Mouse (Mus musculus) adipocyte (in vitro differentiated cells): ENCODE results near the gene Bsnd.

Experiments used
- DNase-seq: peaks from one replicate; pipeline ENCODE4 v3.0.0-alpha.2; 2016; ENCODE audit warnings: low spot score

The Bsnd gene

GRCm38 (mm10) chr4:106483215-106483727 lies 8.8 kb downstream of the Bsnd start:
- DNase-seq = no peak

- no peak for DNase-seq
These were observed 11.5 kb downstream of the Bsnd start for GRCm38 (mm10) chr4:106480545-106480944.

GRCm38 (mm10) chr4:106474241-106474640 lies 17.8 kb downstream of the Bsnd start:
- DNase-seq = peak; percentile 59

- peak; percentile 75 for DNase-seq
These were observed 19.7 kb downstream of the Bsnd start for GRCm38 (mm10) chr4:106472335-106472734.

- peak; percentile 23 for DNase-seq
These were observed 21.2 kb downstream of the Bsnd start for GRCm38 (mm10) chr4:106470921-106471320.

- DNase-seq = no peak
These were observed 24.5 kb downstream of the Bsnd start for GRCm38 (mm10) chr4:106467420-106468110.

GRCm38 (mm10) chr4:106463174-106463801 lies 28.8 kb downstream of the Bsnd start:
- no peak for DNase-seq

- DNase-seq = no peak
These were observed 29.6 kb downstream of the Bsnd start for GRCm38 (mm10) chr4:106462524-106462923.

GRCm38 (mm10) chr4:106462016-106462415 lies 30.1 kb downstream of the Bsnd start:
- no peak for DNase-seq

GRCm38 (mm10) chr4:106454541-106454940 lies 37.5 kb downstream of the Bsnd start:
- DNase-seq = no peak

- no peak for DNase-seq
These were observed 38.6 kb downstream of the Bsnd start for GRCm38 (mm10) chr4:106453516-106453915.

- no peak for DNase-seq
These were observed 39.0 kb downstream of the Bsnd start for GRCm38 (mm10) chr4:106453108-106453507.

- DNase-seq = no peak
These were observed 39.7 kb downstream of the Bsnd start for GRCm38 (mm10) chr4:106452401-106452800.

- no peak for DNase-seq
These were observed 42.8 kb downstream of the Bsnd start for GRCm38 (mm10) chr4:106449306-106449705.

GRCm38 (mm10) chr4:106443182-106443581 lies 48.9 kb downstream of the Bsnd start:
- no peak for DNase-seq

- DNase-seq = no peak
These were observed 53.3 kb downstream of the Bsnd start for GRCm38 (mm10) chr4:106438763-106439162.

GRCm38 (mm10) chr4:106437207-106437606 lies 54.9 kb downstream of the Bsnd start:
- no peak for DNase-seq

GRCm38 (mm10) chr4:106436475-106436874 lies 55.6 kb downstream of the Bsnd start:
- peak; percentile 21 for DNase-seq

GRCm38 (mm10) chr4:106435426-106435825 lies 56.7 kb downstream of the Bsnd start:
- DNase-seq = no peak
